Mouse (Mus musculus) testis, postnatal 10 days (tissue): Measurements from ENCODE around the gene Tmem82.
A peak's percentile ranks its signal among the peaks of the same experiment; 100 is the strongest.

ENCODE experiments used
- DNase-seq: peaks from one replicate; pipeline ENCODE4 v3.0.0; 2021; ENCODE audit warnings: low spot score

Gene Tmem82

GRCm38 (mm10) chr4:141641353-141641771 is 22.9 kb upstream of the Tmem82 start:
- no peak for DNase-seq

DNA sequence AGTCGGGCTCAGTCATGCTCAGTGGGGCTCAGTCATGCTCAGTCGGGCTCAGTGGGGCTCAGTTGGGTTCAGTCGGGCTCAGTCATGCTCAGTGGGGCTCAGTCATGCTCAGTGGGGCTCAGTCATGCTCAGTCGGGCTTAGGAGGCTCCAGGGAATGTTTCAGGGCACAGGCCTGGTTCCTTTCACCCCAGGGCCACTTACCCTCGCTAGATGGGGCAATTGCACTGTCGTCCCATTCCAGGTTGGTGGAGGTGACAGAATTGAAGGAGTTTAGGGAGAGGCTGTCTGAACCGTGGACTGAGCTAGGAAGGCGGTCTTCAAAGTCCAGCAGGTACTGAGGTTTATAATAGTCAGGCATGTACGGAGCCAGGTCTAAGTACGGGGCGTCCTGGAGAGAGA is 21.0 kb upstream of the Tmem82 start:
- DNase-seq, result no peak

DNA sequence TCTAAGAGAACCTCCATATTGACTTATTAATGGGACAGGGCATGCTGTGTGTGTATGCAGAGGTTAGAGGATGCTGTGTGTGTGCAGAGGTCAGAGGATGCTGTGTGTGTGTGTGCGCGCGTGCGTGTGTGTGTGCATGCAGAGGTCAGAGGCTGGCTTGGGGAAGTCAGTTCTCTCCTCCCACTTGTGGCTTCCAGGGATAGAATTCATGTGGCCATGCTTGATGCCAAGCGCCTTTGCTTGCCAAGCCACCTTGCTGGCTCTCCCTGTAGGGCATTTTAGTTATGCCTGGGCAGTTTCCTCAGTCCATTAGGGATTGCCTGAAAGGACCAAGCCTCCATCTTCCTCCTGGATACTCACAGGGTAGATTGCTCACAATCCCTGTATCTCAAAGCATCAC is 18.3 kb upstream of the Tmem82 start:
- DNase-seq, result no peak

DNA sequence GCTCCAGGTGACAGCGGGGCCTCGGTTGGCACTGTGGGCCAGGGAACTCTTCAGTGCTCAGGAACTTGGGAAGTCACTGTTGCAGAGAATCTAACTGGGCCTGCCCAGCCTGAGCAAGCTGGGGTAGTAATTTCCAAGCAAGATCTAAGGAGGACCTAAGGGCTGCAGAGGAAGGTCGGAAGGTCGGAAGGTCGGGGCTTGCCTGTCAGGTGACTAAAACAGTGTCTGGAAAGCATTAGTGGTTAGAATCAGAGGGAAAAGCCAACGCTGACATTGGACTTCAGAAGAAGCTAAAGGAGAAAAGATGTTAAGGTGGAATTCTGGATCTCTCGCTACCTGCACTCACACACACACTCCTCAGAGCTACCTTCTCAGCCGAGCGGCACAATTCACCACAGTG is 17.6 kb upstream of the Tmem82 start:
- no peak for DNase-seq

DNA sequence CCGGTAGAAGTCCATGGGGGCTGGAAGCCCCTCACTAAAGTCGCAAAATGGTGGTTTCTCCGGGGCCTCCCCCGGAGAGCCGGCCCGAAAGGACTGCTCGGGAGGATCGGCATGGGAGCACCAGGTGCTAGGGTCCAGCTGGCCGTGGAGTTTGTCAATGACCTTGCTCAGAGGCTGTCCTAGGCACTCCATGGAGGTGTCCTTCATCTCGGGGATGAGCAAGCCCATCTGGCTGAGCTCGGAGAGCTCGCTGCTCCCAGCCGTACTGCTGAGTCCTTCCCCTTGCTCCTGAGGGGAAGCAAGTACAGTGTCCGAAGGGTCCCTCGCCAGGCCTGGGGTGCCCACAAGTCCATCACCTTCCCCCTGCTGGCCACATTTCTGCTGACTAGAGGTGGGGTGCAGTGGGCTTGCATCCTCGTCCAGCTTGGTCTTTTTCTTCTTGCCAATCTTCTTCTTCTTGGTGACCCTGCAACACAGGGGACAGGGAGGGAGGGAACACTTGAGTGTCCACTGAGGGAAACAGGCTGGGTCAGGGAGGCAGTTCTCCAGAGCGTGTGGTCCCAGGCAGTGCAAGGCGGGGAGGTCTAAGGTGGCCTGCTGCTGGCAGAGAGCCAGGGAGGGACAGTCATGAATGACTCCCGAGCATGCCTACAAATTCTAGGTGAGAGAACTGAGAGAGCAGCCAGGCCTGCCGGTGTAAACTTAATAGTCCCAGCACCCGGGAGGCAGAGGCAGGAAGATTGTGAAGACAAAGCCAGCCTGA is 13.9 kb upstream of the Tmem82 start:
- DNase-seq, result peak; percentile 68

DNA sequence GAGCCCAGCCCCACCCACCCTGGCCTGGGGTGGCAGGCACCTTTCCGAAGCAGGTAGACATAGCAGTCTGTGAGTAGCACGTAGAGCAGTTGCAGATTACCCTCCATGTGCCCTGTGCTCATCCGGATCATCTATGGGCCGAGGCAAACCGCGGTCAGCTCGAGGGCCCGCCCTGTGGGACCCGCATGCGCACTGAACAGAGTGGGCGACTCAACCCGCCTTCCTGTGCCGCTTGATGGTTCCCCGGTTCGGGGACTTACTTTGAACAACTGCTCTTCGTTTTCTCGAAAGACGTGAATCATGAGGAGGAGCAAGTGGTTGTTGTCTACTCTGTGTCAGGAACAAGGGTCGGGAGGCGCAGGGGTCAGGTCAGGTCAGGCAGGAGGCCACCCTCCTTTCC is 12.8 kb upstream of the Tmem82 start:
- no peak for DNase-seq

DNA sequence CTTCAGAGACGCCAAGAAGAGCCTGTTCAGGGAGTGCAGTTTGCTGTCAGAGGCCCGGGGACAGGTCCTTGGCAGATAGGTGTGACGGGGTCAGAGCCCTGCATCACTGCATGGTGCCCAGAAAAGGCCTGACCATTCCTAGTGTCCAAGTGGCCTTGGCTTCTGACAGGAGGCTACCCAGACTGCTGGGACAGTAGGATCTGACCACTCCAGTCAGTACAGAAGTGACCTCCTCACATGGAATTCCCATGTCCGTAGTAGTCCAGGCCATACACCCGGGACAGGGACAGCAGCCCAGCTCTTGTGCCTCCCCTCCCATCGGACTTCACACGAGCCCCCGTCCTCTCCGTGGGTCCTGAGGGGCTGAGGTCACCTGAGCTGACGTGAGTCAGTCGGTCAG is 11.6 kb upstream of the Tmem82 start:
- no peak for DNase-seq

DNA sequence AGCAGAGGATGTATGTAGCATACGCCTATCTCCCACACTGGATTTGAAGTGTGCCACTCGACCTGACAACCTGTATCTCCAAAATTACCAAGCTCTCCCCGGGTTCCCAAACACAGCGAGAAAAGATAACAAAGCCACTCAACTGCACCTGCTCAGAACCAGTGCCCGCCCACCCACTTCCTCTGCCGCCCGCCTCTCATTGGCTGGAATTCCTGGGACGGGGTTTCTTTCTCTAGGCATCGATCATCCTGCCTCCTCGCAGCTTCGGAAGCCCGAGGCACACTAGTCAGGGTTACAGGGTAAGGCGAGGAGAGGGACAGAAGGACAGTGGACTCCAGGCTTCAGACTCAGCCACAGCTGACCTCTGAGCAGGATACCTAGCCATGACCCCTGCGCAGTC is 10.2 kb upstream of the Tmem82 start:
- DNase-seq, result no peak

DNA sequence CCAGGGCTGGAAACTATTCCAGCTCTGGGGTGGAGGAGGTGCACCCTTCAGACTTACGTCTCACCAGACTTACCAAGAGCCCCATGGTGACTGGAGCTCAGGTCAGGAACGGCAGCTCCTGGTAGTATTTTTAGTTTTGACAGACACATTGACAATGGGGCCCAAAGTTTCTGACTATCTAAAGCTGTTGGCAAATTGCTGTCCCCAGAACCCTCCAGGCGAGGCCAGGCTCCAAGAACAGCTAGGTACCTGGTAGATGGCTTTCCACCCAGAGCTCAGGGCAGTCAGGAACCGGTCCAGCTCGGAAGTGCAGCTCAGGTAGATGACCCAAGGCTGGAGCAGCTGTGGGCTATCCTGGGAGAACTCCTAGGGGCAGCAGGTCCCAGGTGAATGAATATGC is 9.1 kb upstream of the Tmem82 start:
- no peak for DNase-seq

DNA sequence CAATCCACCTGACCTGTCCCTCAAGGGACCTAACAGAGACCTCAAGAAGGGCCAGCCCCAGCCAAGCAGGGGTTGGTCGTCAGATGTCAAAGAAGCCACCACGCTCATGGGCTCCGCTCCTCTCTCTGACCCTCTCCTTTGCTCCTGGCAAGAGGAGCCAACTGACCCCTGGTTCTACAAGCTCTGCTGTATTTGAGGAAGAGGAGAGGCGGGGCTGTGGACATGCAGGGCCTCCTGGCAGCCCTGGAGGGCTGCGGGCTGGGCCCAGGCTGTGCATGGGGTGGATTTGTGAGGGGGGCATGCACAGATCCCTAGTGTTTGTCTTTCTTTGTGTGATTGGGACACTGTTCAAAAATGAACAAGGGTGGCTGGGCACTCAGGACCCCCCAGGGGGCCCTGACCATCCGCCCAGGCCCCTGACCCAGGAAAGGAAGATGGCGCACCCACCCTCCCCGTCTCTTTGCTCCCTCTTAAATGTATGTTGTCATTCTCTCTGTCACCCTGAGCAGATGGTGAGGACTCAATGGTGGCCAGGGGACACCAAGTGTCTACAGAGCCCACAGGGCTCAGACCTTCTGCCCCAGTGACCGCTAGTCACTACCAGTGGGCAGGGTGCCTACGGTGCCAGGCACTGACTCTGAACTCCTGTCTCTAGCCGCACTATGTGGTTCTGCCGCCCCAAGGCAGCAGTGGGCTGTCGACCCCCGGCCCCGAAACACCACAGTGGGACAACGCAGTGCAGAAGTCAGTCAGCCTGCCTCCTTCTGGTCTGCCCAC is 7.5 kb upstream of the Tmem82 start:
- no peak for DNase-seq

- no peak for DNase-seq
Measured at GRCm38 (mm10) chr4:141624983-141625773, 6.7 kb upstream of the Tmem82 start.

DNA sequence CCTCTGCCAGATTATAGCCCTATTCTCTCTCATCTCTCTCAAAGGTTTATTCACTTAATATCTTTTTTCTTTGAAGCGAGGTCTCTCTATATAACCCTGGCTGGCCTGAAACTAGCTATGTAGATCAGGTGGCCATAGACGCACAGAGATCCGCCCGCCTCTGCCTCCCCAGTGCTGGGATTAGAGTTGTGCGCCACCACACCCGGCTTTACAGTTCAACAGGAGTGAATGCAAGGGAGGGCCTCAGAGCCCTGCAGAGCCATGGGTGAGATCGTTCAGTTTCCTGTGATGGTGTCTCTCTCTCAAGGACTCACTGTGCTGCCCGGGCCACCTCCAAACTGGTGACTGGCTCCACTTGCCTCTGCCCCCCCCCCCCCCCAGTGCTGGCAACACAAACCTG is 5.7 kb upstream of the Tmem82 start:
- no peak for DNase-seq

DNA sequence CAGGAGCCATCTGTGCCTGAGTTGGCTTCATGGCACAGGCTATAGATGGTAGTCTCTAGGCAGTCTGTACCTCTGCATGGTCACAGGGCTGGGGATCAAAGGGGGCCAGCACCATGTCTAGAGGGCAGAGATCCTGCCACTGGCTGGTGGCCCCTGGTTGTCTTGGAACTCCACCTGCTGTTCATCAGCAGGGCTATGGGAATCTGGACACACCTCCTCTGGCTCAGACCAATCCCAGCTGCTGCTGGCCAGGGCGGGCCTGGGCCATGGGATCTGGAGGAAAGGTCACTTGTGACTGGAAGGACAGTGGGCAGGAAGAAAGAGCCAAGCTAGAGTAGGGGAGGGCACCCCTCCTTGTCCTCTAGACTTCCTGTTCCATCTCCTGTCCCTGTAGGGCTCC is 5.2 kb upstream of the Tmem82 start, which contains the start of gene Slc25a34:
TSS of gene Slc25a34 (minus strand) at position 156 of the 400 bp plus-strand sequence.
- DNase-seq, result no peak

- no peak for DNase-seq
Measured at GRCm38 (mm10) chr4:141623037-141623436, 4.6 kb upstream of the Tmem82 start.

- DNase-seq, result no peak
Measured at GRCm38 (mm10) chr4:141622580-141622979, 4.1 kb upstream of the Tmem82 start.

- no peak for DNase-seq
Measured at GRCm38 (mm10) chr4:141622091-141622490, 3.7 kb upstream of the Tmem82 start.

DNA sequence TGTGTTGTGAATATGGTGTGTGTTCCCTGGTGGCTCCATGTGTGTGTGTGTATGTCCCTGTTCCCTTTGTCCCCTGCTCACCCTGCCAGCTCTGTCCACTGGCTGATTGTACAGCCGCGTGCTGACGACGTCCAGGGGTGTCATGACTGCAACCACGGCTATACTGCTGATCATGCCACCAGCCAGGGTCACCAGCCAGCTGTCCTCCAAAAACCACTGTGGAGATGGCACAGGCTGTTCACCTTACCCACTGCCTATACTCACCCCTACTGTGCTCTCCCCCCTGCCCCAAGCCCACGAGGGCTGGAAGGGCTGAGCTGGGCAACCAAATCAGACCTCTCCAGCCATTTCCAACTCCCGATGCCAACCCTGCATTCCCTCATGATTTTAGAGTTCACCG is 2.9 kb upstream of the Tmem82 start:
- no peak for DNase-seq

GRCm38 (mm10) chr4:141619299-141619883 is 958 bp upstream of the Tmem82 start:
- no peak for DNase-seq

- no peak for DNase-seq
Measured at GRCm38 (mm10) chr4:141617863-141618564, 419 bp downstream of the Tmem82 start.

- peak; percentile 88 for DNase-seq
Measured at GRCm38 (mm10) chr4:141617299-141617698, 1.1 kb downstream of the Tmem82 start.

DNA sequence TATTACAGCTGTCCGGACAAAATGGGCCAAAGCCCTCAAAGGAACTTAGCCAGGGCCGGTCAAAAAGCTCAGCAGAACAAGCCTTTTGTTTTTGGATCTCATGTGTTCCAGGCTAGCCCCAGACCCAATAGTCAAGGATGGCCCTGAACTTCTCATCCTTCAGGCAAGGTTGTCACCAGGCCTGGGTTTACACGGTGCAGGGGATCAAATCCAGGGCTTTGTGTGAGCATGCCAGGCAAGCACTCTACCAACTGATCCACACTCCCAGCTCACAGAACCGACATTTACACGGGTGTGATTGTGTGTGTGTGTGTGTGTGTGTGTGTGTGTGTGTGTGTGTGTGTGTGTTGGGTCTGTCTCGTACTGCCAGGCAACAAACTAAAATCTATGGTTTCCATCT is 1.6 kb downstream of the Tmem82 start:
- no peak for DNase-seq

DNA sequence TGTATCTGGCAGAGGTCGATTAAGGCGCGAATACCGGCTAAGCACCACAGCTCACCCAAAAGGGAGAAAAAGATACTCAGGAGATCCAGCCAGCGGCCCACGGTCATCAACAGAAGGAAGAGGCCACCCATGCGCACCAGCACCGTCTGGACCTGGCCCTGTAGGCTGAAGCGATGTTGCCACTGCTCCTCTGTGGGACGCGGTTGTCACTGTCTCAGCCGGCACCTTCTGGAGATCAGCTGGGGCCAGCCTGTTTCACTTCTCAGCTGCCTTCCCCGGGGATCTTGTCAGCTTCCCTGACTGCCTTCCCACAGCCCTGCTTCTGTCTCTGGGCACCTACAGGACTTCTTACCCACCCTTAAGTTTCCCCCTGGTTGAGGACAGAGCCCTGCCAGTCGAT is 3.5 kb downstream of the Tmem82 start:
- DNase-seq, result no peak
